Mouse (Mus musculus): ENCODE data around the gene Cpa2. TPM values are rescaled to one million over a fixed set of nuclear protein-coding genes. Genes with fewer than 3 reads are reported as not detected.

Gene Cpa2
- total RNA-seq (2012; rRNA removed): 0.12 and 0.29 TPM in 2 replicates
- polyA plus RNA-seq (2012; ENCODE audit: insufficient read depth in 1 of 2, insufficient read length in 2 of 2, low read depth in 1 of 2, low replicate concordance in 2 of 2, missing spikeins in 1 of 2): under 1 TPM in 1 of 2 experiments, not detected in 1; 0.43 TPM

DNA sequence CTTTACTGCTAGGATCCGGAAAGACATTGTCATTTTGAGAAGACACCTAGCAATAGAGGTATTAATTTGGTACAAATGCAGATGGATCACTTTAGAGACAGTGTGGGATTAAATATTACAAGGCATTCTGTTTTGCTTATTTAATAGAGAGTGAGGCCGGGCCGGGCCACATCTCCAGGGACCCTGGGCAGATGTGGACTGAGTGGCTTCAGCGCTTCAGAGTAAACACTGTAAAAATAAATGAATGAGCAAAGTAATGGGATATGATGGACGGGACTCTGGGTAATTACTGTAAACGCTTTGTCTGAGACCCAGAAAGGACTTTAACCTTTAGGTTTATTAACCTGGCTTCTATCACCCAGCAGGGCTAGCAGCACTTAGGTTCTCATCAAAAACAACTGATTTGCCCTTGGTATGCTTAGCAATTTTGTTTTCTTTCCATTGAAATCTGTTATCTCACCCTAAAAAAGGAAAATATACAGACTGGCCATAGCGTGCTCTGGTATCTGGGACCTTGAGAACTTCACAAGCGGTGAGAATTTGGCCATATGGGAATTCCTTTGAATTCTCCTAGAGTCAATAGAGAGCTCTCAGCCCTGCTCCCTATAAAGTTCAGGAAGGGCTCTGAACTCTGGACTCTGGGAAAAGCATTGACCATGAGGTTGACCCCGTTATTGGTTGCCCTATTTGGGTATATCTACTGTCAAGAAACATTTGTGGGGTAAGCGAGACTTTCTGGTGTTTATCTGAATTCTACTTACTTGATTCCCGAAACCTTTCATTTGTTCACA lies at the start of gene Cpa2:
TSS of gene Cpa2 (plus strand) at position 574 of the 791 bp plus-strand sequence.
- Histone ChIP-seq H3K9ac (ENCODE audit: control insufficient read depth, low read depth, low read length, poor library complexity, severe bottlenecking) (no peak within 1 kb of the TSS), H3K27me3 (ENCODE audit: control insufficient read depth in 1 of 2, insufficient read depth in 2 of 2, low read length in 2 of 2) (peaks cover 3 to 6% of the 10 kb centered on the region in 2 experiments; a peak in 3 of 4 replicates), H3K4me3 (ENCODE audit: control insufficient read depth in 1 of 2, insufficient read depth in 1 of 2, low read depth in 2 of 2, low read length in 2 of 2) (no peak within 1 kb of the TSS), H3K4me1 (ENCODE audit: control insufficient read depth in 1 of 2, insufficient read depth in 2 of 2, low read length in 2 of 2) (no peaks in the 10 kb centered on the region), H3K9me3 (replicated peaks; ENCODE audit: insufficient read depth, low read length) (no peaks in the 10 kb centered on the region), H3K36me3 (ENCODE audit: control insufficient read depth in 1 of 2, insufficient read depth in 2 of 2, low read length in 2 of 2) (no peaks in the 10 kb centered on the region), H3K79me2 (ENCODE audit: control insufficient read depth, insufficient read depth, low read length, poor library complexity) (no peaks in the 10 kb centered on the region), H3K27ac (ENCODE audit: control insufficient read depth, low read depth, low read length) (no peak within 1 kb of the TSS)
- no peak for DNase-seq (ENCODE audit: low read depth, low spot score)
- no peak for TF ChIP-seq GABPA (IDR thresholded peaks at IDR 0.05; ENCODE audit: low read depth, low read length)
- TF ChIP-seq RCOR1 (IDR thresholded peaks at IDR 0.05; ENCODE audit: low read depth, low read length): no peak
- TF ChIP-seq ZKSCAN1 (IDR thresholded peaks at IDR 0.05; ENCODE audit: low read depth, low read length): no peak
- no peak for TF ChIP-seq POLR2AphosphoS2 (IDR thresholded peaks at IDR 0.05; ENCODE audit: low read length)
- no peak for TF ChIP-seq ZC3H11A (IDR thresholded peaks at IDR 0.05; ENCODE audit: low read depth, low read length)
- TF ChIP-seq MEF2A (IDR thresholded peaks at IDR 0.05; ENCODE audit: extremely low read depth, insufficient replicate concordance, low read depth, low read length, poor library complexity, severe bottlenecking): no peak
- no peak for TF ChIP-seq BHLHE40 (IDR thresholded peaks at IDR 0.05; ENCODE audit: borderline replicate concordance, low read depth, low read length)
- no peak for TF ChIP-seq TAL1 (IDR thresholded peaks at IDR 0.05; ENCODE audit: low read length)
- TF ChIP-seq HCFC1 (IDR thresholded peaks at IDR 0.05; ENCODE audit: low read depth, low read length): no peak
- no peak for TF ChIP-seq CHD1 (IDR thresholded peaks at IDR 0.05; ENCODE audit: low read depth, low read length)

- Histone ChIP-seq H3K9ac (ENCODE audit: control insufficient read depth, low read depth, low read length, poor library complexity, severe bottlenecking) (no peak overlapping the region), H3K79me2 (ENCODE audit: control insufficient read depth, insufficient read depth, low read length, poor library complexity) (peaks cover 2% of the 10 kb centered on the region; the same call in 1 of the 2 replicates), H3K4me1 (ENCODE audit: control insufficient read depth in 1 of 2, insufficient read depth in 2 of 2, low read length in 2 of 2) (peaks cover 0 to 2% of the 10 kb centered on the region in 2 experiments; a peak in 2 of 4 replicates), H3K9me3 (replicated peaks; ENCODE audit: insufficient read depth, low read length) (no peaks in the 10 kb centered on the region), H3K4me3 (ENCODE audit: control insufficient read depth in 1 of 2, insufficient read depth in 1 of 2, low read depth in 2 of 2, low read length in 2 of 2) (no peak overlapping the region), H3K27ac (ENCODE audit: control insufficient read depth, low read depth, low read length) (no peak overlapping the region), H3K36me3 (ENCODE audit: control insufficient read depth in 1 of 2, insufficient read depth in 2 of 2, low read length in 2 of 2) (peaks cover 9 to 53% of the 10 kb centered on the region in 2 experiments), H3K27me3 (ENCODE audit: control insufficient read depth in 1 of 2, insufficient read depth in 2 of 2, low read length in 2 of 2) (no peaks in the 10 kb centered on the region)
- TF ChIP-seq MYC (IDR thresholded peaks at IDR 0.05; ENCODE audit: low read depth, low read length): no peak
- no peak for TF ChIP-seq MXI1 (IDR thresholded peaks at IDR 0.05; ENCODE audit: low read depth, low read length)
- TF ChIP-seq MAZ (IDR thresholded peaks at IDR 0.05; ENCODE audit: low read depth, low read length): no peak
- no peak for TF ChIP-seq TAL1 (IDR thresholded peaks at IDR 0.05; ENCODE audit: low read length)
- TF ChIP-seq CTCF (IDR thresholded peaks at IDR 0.05 in 2 of 3, conservative IDR thresholded peaks at IDR 0.05 in 1 of 3; ENCODE audit: control insufficient read depth in 1 of 3, insufficient read depth in 1 of 3, low read depth in 2 of 3, low read length in 3 of 3, poor library complexity in 1 of 3, severe bottlenecking in 1 of 3): no peak
- no peak for TF ChIP-seq ZNF384 (IDR thresholded peaks at IDR 0.05; ENCODE audit: low read depth, low read length)
- TF ChIP-seq MAFK (IDR thresholded peaks at IDR 0.05; ENCODE audit: borderline replicate concordance, low read depth, low read length): no peak
- no peak for TF ChIP-seq TBP (IDR thresholded peaks at IDR 0.05; ENCODE audit: low read depth, low read length)
- no peak for TF ChIP-seq KAT2A (conservative IDR thresholded peaks at IDR 0.05; ENCODE audit: low read depth, low read length)
- TF ChIP-seq ETS1 (IDR thresholded peaks at IDR 0.05; ENCODE audit: low read depth, low read length): no peak
- no peak for TF ChIP-seq EP300 (IDR thresholded peaks at IDR 0.05; ENCODE audit: low read depth in 1 of 2, low read length in 2 of 2)
- no peak for TF ChIP-seq CHD2 (IDR thresholded peaks at IDR 0.05; ENCODE audit: low read length)
- TF ChIP-seq GATA1 (IDR thresholded peaks at IDR 0.05; ENCODE audit: low read depth, low read length): no peak
- TF ChIP-seq NELFE (IDR thresholded peaks at IDR 0.05; ENCODE audit: low read depth, low read length): no peak
- DNase-seq (ENCODE audit: low read depth, low spot score): no peak
These were observed 42.3 kb upstream of the Cpa2 start for GRCm38 (mm10) chr6:30499049-30499448.
